Mouse (Mus musculus): ENCODE measurements at regions not wholly inside any gene's neighbourhood (a gene's known extent, or its start where the extent isn't known, plus 50 kb on each side); places are given as distances from the start of the nearest gene placed in this dataset.

- WGBS = 72% methylated on average over 2 of the region's 2 CpGs
- Histone ChIP-seq H3K4me1 (ENCODE audit: control insufficient read depth, insufficient read depth, low read length) (no peaks in the 10 kb centered on the region), H3K9ac (ENCODE audit: low read length) (no peak overlapping the region), H3K4me3 (ENCODE audit: low read depth, low read length) (no peak overlapping the region), H3K4me2 (ENCODE audit: low read length) (no peak overlapping the region), H3K36me3 (ENCODE audit: control insufficient read depth, insufficient read depth, low read length) (no peaks in the 10 kb centered on the region), H3K9me3 (replicated peaks; ENCODE audit: control insufficient read depth, low read length) (no peaks in the 10 kb centered on the region), H3K27ac (ENCODE audit: low read depth, low read length) (no peak overlapping the region), H3K27me3 (replicated peaks; ENCODE audit: control insufficient read depth, insufficient read depth, low read length) (no peaks in the 10 kb centered on the region)
- ATAC-seq (no peak), DNase-seq (ENCODE audit: low spot score) (peak; percentile 30)
Measured at GRCm38 (mm10) chr5:63579409-63579808, 69.5 kb upstream of the Nwd2 start.

GRCm38 (mm10) chr5:63587051-63587450 is 61.9 kb upstream of the Nwd2 start:
- Histone ChIP-seq H3K9ac (ENCODE audit: low read length) (no peak overlapping the region), H3K4me3 (ENCODE audit: low read depth, low read length) (no peak overlapping the region), H3K4me2 (ENCODE audit: low read length) (no peak overlapping the region), H3K4me1 (ENCODE audit: control insufficient read depth, insufficient read depth, low read length) (no peaks in the 10 kb centered on the region), H3K27ac (ENCODE audit: low read depth, low read length) (no peak overlapping the region), H3K36me3 (ENCODE audit: control insufficient read depth, insufficient read depth, low read length) (no peaks in the 10 kb centered on the region), H3K27me3 (replicated peaks; ENCODE audit: control insufficient read depth, insufficient read depth, low read length) (no peaks in the 10 kb centered on the region), H3K9me3 (replicated peaks; ENCODE audit: control insufficient read depth, low read length) (no peaks in the 10 kb centered on the region)
- 89% methylated on average over 4 of the region's 4 CpGs for WGBS
- ATAC-seq (no peak), DNase-seq (ENCODE audit: low spot score) (no peak)

GRCm38 (mm10) chr5:63587855-63588254 is 61.0 kb upstream of the Nwd2 start:
- H3K4me1 ChIP-seq (ENCODE audit: control insufficient read depth, insufficient read depth, low read length) = no peaks in the 10 kb centered on the region
- ATAC-seq (no peak), DNase-seq (ENCODE audit: low spot score) (no peak)
- no peak overlapping the region for H3K4me2 ChIP-seq (ENCODE audit: low read length)
- H3K4me3 ChIP-seq (ENCODE audit: low read depth, low read length) = no peak overlapping the region
- no peaks in the 10 kb centered on the region for H3K9me3 ChIP-seq (replicated peaks; ENCODE audit: control insufficient read depth, low read length)
- H3K36me3 ChIP-seq (ENCODE audit: control insufficient read depth, insufficient read depth, low read length) = no peaks in the 10 kb centered on the region
- H3K9ac ChIP-seq (ENCODE audit: low read length) = no peak overlapping the region
- 91% methylated on average over 4 of the region's 4 CpGs for WGBS
- H3K27ac ChIP-seq (ENCODE audit: low read depth, low read length) = no peak overlapping the region
- no peaks in the 10 kb centered on the region for H3K27me3 ChIP-seq (replicated peaks; ENCODE audit: control insufficient read depth, insufficient read depth, low read length)

All from forebrain, embryonic 14.5 days (tissue).